Mouse (Mus musculus) frontal cortex, adult (tissue): ENCODE data around the gene Scai.

ENCODE experiments used
- ATAC-seq: cut with Nextera tagmentation; 2 replicates; pipeline ENCODE4 v1.9.2; 2017; ENCODE audit warnings: mild to moderate bottlenecking, moderate library complexity, mixed read lengths; ENCODE audit not compliant: low TSS enrichment

Gene Scai

GRCm38 (mm10) chr2:39190561-39191056, at the start of gene Scai:
TSS of gene Scai (minus strand) at chr2:39190734.
- ATAC-seq = peak; percentile 94

- ATAC-seq = no peak
These were observed 36.2 kb upstream of the Scai start for GRCm38 (mm10) chr2:39226731-39227130.

GRCm38 (mm10) chr2:39226019-39226640, 35.6 kb upstream of the Scai start, which contains the start of gene Ppp6c:
TSS of gene Ppp6c (minus strand) at chr2:39226451.
- ATAC-seq = peak; percentile 97

- peak; percentile 45 for ATAC-seq
These were observed 34.9 kb upstream of the Scai start for GRCm38 (mm10) chr2:39225331-39226018.

- no peak for ATAC-seq
These were observed 34.1 kb upstream of the Scai start for GRCm38 (mm10) chr2:39224621-39225020.

DNA sequence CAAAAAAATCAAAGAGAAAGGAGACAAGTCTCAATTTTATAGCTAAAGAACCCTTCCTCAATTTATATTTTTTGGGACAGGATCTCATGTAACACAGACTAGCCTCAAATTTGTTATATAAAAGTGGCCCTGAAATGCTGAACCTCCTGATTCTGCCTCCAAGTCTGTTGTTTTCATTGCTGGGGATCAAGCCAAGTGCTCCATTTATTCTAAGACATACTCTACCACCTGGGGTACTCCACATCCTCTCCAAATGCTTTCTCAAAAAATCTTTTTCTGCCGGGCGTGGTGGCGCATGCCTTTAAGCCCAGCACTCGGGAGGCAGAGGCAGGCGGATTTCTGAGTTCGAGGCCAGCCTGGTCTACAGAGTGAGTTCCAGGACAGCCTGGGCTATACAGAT, 29.5 kb upstream of the Scai start:
- ATAC-seq = 0 out of 2 replicates have a peak, but pooled peaks have one; percentile 41

DNA sequence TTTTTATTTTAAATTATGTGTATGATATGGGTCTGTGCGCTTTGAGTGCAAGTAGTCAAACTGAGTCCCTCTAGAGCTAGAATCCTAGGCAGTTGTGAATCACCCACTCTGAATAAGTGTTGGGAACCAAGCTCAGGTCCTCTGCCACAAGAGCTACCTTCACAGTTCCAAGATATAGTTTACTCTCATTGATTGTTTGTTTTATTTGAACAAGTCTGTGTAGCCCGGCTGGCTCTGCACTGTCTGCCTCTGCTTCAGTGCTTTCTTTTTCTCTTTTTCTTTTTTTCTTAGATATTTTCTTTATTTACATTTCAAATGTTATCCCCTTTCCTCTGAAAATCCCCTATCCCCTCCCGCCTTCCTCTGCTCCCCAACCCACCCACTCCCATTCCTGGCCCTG, 28.5 kb upstream of the Scai start:
- no peak for ATAC-seq

- ATAC-seq = 0 out of 2 replicates have a peak, but pooled peaks have one; percentile 16
These were observed 26.6 kb upstream of the Scai start for GRCm38 (mm10) chr2:39217150-39217549.

DNA sequence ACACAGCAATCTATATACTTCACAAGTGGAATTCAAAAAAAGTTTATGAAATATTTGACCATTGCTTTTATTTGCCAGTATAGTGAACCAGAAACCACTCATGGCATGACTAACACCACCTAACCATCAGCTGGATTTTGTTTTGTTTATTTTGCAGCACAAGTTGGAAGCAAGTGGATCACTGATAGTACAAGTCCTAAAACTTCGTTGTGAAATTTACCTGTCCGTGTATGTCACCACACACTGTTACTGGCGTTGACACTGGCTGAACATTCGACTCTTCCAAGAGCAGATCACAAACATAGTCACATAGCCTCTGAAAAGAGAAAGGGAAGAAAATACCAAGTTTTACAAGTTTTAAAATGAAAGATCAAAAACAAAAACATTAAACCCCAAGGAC, 20.2 kb upstream of the Scai start:
- no peak for ATAC-seq

DNA sequence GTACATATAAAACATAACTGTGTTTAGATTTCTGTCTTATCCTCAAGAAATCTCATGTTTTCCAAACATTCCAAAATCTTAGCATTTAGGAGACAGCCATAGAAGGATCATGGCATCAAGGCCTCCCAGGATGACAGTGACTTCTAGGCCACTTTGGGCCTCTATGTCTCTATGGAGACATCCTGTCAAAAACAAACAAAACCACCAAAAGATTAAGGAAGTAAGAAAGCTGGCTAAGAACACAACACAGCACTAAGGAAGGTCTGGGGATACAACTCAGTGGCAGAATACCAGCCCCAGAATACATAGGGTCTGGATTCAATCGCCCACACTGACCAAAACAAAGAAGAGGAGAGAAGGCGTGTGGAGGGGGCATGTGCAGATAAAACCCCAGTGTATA, 12.8 kb upstream of the Scai start:
- ATAC-seq = no peak

GRCm38 (mm10) chr2:39194809-39195208, 4.3 kb upstream of the Scai start:
- ATAC-seq = peak; percentile 53

- peak; percentile 45 for ATAC-seq
These were observed 473 bp downstream of the Scai start for GRCm38 (mm10) chr2:39189961-39190560.

DNA sequence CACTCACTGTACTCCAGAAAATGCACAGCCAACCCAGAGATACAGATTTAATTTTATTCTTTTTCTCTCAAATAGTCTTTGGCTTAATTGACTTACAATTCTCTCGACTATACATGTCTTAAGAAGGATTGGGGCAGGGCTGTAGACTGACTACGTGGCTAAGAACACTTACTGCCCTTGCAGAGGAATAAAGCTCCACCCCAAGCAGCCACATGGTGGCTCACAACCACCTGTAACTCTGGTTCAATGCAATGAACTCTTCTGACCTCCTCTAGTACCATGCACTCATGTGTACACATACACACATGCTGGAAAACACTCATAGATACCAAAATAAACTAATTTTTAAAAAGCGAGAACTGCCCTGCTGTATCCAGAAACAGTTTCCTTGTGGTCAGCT, 4.6 kb downstream of the Scai start:
- no peak for ATAC-seq

DNA sequence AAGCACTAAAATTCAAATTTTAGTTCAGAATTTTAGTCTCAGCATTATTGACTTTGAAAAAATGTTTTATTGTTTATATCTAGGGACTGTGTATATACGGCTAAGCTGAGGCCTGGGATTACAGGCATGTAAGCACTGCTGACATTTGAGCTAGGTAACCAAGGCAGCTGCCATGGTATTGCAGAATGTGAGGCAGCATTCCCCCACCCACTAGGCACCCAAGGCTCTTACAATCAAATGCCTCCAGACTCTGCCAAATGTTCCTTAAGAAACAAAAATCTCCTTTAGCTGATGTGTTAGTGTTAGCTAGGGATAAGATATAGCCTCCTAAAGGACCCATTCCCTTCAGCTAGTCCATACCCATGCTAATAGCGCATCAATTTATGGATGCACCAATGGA, 6.9 kb downstream of the Scai start:
- ATAC-seq = peak; percentile 54; the same call in 1 of the 2 replicates

GRCm38 (mm10) chr2:39160996-39161395, 29.5 kb downstream of the Scai start:
- no peak for ATAC-seq

DNA sequence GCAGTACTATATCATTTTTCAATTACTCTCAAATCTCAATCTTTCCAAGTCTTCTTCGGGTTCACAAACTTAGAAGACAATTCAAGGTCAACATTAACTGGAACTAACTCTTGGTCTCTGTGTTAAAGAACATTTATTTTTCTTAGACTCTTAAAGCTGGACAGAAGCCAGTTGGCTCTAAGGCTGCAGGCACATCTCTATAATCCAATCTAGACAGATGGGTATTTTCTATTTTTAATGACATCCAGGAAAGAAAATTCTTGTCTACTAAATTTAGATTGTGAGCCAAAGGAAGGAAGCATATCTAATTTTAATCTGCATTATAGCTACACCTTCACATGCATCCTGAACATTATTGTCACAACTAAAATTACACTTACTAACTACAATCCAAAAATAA, 32.6 kb downstream of the Scai start:
- ATAC-seq = peak; percentile 59

DNA sequence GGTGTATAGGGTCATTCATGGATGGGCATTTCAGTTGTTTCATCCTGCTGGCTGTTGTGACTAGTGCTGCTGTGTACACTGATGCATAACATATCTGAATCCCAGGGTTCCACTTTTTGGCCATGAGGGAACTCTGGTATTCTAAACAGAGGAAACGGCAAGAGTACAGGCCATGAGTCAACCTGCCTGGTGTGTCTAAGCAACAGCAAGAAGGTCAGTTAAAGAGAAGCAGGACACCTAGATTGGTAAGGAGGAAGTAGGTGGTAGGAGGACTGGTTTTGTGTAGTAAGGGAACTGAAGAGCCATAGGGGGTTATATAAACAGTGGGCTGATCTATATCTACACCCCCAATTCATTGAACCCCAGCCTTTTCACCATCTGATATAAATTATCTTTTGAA, 33.7 kb downstream of the Scai start:
- no peak for ATAC-seq

DNA sequence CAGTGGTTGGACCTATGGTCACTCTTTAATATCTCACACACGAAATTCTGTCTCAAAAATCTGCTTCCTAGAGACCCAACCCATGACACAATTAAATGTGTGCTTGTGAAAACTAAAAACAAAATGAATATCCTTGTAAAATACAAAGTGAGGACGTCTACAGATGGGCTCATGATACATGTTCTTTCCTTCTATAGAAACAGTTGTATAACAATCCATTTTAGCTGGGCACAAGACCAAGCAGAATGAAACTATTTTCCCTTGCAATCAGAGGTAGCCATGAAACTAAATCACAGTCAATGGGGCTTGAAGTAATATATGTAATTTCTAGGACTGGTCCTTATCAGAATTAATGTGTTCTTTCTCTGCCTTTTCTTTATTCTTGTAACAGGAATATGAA, 39.6 kb downstream of the Scai start:
- ATAC-seq = peak; percentile 75

- no peak for ATAC-seq
These were observed 42.5 kb downstream of the Scai start for GRCm38 (mm10) chr2:39148075-39148474.

GRCm38 (mm10) chr2:39146469-39146868, 44.1 kb downstream of the Scai start:
- no peak for ATAC-seq

GRCm38 (mm10) chr2:39142357-39142948, 48.1 kb downstream of the Scai start:
- peak; percentile 89 for ATAC-seq
